In the genomic region with DNA sequence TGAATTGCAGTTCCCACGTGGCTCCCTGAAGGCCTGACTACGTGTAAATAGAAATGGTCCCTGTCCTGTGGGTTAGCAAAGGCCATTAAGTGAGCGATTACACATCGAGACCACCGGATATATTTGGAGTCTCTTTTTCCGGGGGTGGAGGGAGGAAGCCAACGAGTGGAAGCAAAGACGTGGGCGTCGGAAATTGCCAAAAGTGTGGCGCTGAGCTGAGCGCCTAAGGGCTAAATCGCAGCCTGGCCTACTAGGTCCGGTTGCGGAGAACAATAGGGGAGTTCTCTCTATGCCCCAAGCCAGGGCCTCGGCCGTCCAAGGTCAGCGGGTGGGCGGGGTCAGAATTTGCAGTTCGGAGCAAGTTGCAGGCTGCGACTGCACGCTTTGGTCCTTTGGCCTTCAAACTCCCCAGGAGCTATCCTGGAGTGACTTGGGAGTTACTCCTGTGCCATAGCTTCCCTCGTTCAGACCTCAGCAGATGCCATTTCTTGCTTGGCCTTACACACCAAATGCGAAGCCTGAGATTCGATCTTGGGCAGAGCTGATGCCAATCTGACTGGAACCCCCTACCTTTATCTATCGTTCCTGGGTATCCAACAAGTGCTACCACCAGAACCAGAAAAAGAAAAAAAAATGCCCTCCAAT, we compare ENCODE assay signal across 8 mouse cellular contexts. TPM values are rescaled to one million over a fixed set of nuclear protein-coding genes. Genes with fewer than 3 reads are reported as not detected.
DNase-seq lines count a peak whose midpoint lies in the region; ATAC-seq and TF ChIP-seq lines count a peak whose summit lies in the region.

No protein-coding gene starts in this region.

- WGBS in forebrain, embryonic 10.5 days = 2% methylated on average over 26 of the region's 26 CpGs
- 3% methylated on average over 26 of the region's 26 CpGs for WGBS in forebrain, embryonic 16.5 days
- 12% methylated on average over 26 of the region's 26 CpGs for WGBS in stomach, embryonic 14.5 days
- WGBS in stomach, postnatal 0 days = 35% methylated on average over 26 of the region's 26 CpGs
- 2% methylated on average over 26 of the region's 26 CpGs for WGBS in liver, embryonic 13.5 days (ENCODE audit: insufficient replicate concordance)

- no peaks in the 10 kb centered on the region for H3K36me3 ChIP-seq in forebrain, embryonic 10.5 days (replicated peaks)
- H3K36me3 ChIP-seq in forebrain, embryonic 16.5 days (ENCODE audit: control insufficient read depth, insufficient read depth) = no peaks in the 10 kb centered on the region
- no peaks in the 10 kb centered on the region for H3K36me3 ChIP-seq in stomach, embryonic 14.5 days (ENCODE audit: control insufficient read depth, insufficient read depth, low read length)
- H3K36me3 ChIP-seq in stomach, postnatal 0 days (ENCODE audit: control insufficient read depth, insufficient read depth, low read length) = no peaks in the 10 kb centered on the region
- no peaks in the 10 kb centered on the region for H3K36me3 ChIP-seq in liver, embryonic 13.5 days

- TF ChIP-seq EP300 in stomach, postnatal 0 days (optimal IDR thresholded peaks at IDR 0.05) = no peak

- H3K9ac ChIP-seq in forebrain, embryonic 16.5 days (replicated peaks; ENCODE audit: low read depth, low read length) = no peak overlapping the region
- no peak overlapping the region for H3K9ac ChIP-seq in stomach, embryonic 14.5 days (replicated peaks; ENCODE audit: low read depth, low read length)
- H3K9ac ChIP-seq in stomach, postnatal 0 days (ENCODE audit: low read length) = no peak overlapping the region
- no peak overlapping the region for H3K9ac ChIP-seq in liver, embryonic 13.5 days

- ATAC-seq in forebrain, embryonic 16.5 days = no peak
- ATAC-seq in stomach, embryonic 14.5 days (ENCODE audit: insufficient number of reproducible peaks, insufficient read depth, low FRiP score, low read depth) = no peak
- ATAC-seq in stomach, postnatal 0 days (ENCODE audit: low FRiP score, low TSS enrichment) = no peak
- no peak for ATAC-seq in liver, embryonic 13.5 days (ENCODE audit: low read depth)

- peaks cover 65% of the 10 kb centered on the region for H3K4me1 ChIP-seq in forebrain, embryonic 10.5 days
- H3K4me1 ChIP-seq in forebrain, embryonic 16.5 days (replicated peaks; ENCODE audit: control insufficient read depth, insufficient read depth, low read length) = peaks cover 49% of the 10 kb centered on the region
- H3K4me1 ChIP-seq in stomach, embryonic 14.5 days (ENCODE audit: control insufficient read depth, insufficient read depth, low read length) = peaks cover 17% of the 10 kb centered on the region; the same call in 1 of the 2 replicates
- H3K4me1 ChIP-seq in stomach, postnatal 0 days (replicated peaks; ENCODE audit: control insufficient read depth, insufficient read depth) = 0 out of 2 replicates have a peak, but pooled peaks cover 4% of the 10 kb centered on the region
- H3K4me1 ChIP-seq in liver, embryonic 13.5 days (replicated peaks) = peaks cover 39% of the 10 kb centered on the region

- H3K27ac ChIP-seq in forebrain, embryonic 10.5 days = no peak overlapping the region
- H3K27ac ChIP-seq in forebrain, embryonic 16.5 days (ENCODE audit: low read length) = no peak overlapping the region
- no peak overlapping the region for H3K27ac ChIP-seq in stomach, embryonic 14.5 days (ENCODE audit: low read length)
- no peak overlapping the region for H3K27ac ChIP-seq in stomach, postnatal 0 days (replicated peaks)
- no peak overlapping the region for H3K27ac ChIP-seq in liver, embryonic 13.5 days

- peaks cover 83% of the 10 kb centered on the region for H3K27me3 ChIP-seq in forebrain, embryonic 10.5 days (ENCODE audit: poor library complexity, severe bottlenecking)
- H3K27me3 ChIP-seq in forebrain, embryonic 16.5 days (replicated peaks; ENCODE audit: control insufficient read depth, insufficient read depth, low read length) = peaks cover 52% of the 10 kb centered on the region
- 0 out of 2 replicates have a peak, but pooled peaks cover 17% of the 10 kb centered on the region for H3K27me3 ChIP-seq in stomach, embryonic 14.5 days (ENCODE audit: control insufficient read depth, insufficient read depth, low read length)
- H3K27me3 ChIP-seq in stomach, postnatal 0 days (ENCODE audit: control insufficient read depth, insufficient read depth, low read length) = no peaks in the 10 kb centered on the region
- H3K27me3 ChIP-seq in liver, embryonic 13.5 days = peaks cover 81% of the 10 kb centered on the region

- H3K4me2 ChIP-seq in forebrain, embryonic 16.5 days (ENCODE audit: low read length) = no peak overlapping the region
- H3K4me2 ChIP-seq in stomach, embryonic 14.5 days (replicated peaks; ENCODE audit: low read depth, low read length) = 0 out of 2 replicates have a peak overlapping the region, but pooled peaks have one; percentile 67
- no peak overlapping the region for H3K4me2 ChIP-seq in stomach, postnatal 0 days (replicated peaks; ENCODE audit: low read depth)
- peak overlapping the region; percentile 60 for H3K4me2 ChIP-seq in liver, embryonic 13.5 days

- peak; percentile 48 for DNase-seq in forebrain, embryonic 10.5 days (ENCODE audit: extremely low spot score, low spot score)
- DNase-seq in stomach, postnatal 0 days (ENCODE audit: low spot score) = no peak
- peak; percentile 3 for DNase-seq in liver, embryonic 13.5 days
- peak; percentile 50 for DNase-seq in thymus, postnatal 4 days
- DNase-seq in layer of hippocampus, postnatal 36 days = no peak
- no peak for DNase-seq in right cerebral cortex, postnatal 4 days

- no peak for TF ChIP-seq CTCF in stomach, postnatal 0 days (IDR thresholded peaks at IDR 0.05; ENCODE audit: low read depth)

- H3K9me3 ChIP-seq in forebrain, embryonic 10.5 days = peaks cover 3% of the 10 kb centered on the region; the same call in 1 of the 2 replicates
- H3K9me3 ChIP-seq in forebrain, embryonic 16.5 days (ENCODE audit: control insufficient read depth, low read length) = no peaks in the 10 kb centered on the region
- no peaks in the 10 kb centered on the region for H3K9me3 ChIP-seq in stomach, embryonic 14.5 days (ENCODE audit: control insufficient read depth, low read depth, low read length)
- H3K9me3 ChIP-seq in stomach, postnatal 0 days (ENCODE audit: control insufficient read depth, low read length) = no peaks in the 10 kb centered on the region
- no peaks in the 10 kb centered on the region for H3K9me3 ChIP-seq in liver, embryonic 13.5 days (replicated peaks)

- H3K4me3 ChIP-seq in forebrain, embryonic 10.5 days = peak overlapping the region; percentile 69
- H3K4me3 ChIP-seq in forebrain, embryonic 16.5 days (replicated peaks; ENCODE audit: low read length) = no peak overlapping the region
- no peak overlapping the region for H3K4me3 ChIP-seq in stomach, embryonic 14.5 days (ENCODE audit: low read depth, low read length)
- H3K4me3 ChIP-seq in stomach, postnatal 0 days (ENCODE audit: low read depth, low read length) = no peak overlapping the region
- 0 out of 2 replicates have a peak overlapping the region, but pooled peaks have one; percentile 7 for H3K4me3 ChIP-seq in liver, embryonic 13.5 days (replicated peaks)

RNA-seq across cellular contexts. Expression of gene Hs3st3b1, which starts 2.3 kb away (rescaled TPM):
- 4.8 and 5.7 TPM in 2 replicates for polyA plus RNA-seq in forebrain, embryonic 10.5 days (2016; fragmentation: Nextera tagmentation; extraction: Ambion mirVana)
- polyA plus RNA-seq in forebrain, embryonic 16.5 days (2015; fragmentation: Nextera tagmentation; extraction: Ambion mirVana) = 3.9 and 4.5 TPM in 2 replicates
- 11.1 and 11.4 TPM in 2 replicates for polyA plus RNA-seq in stomach, embryonic 14.5 days (2014; fragmentation: Nextera tagmentation; extraction: Ambion mirVana)
- polyA plus RNA-seq in stomach, postnatal 0 days (2015; fragmentation: Nextera tagmentation; extraction: Ambion mirVana) = 6.9 and 8.3 TPM in 2 replicates
- 12.6 and 17.3 TPM in 2 replicates for polyA plus RNA-seq in liver, embryonic 13.5 days (2015; fragmentation: Nextera tagmentation; extraction: Ambion mirVana)
- total RNA-seq in layer of hippocampus, postnatal 36 days (2021) = under 1 TPM; 0.52 to 0.63 TPM

Comparison
In these comparisons a context has a peak if more than half of its experiments do, and no peak if none do; other contexts are left out.
1. H3K4me3 ChIP-seq: peak in forebrain, embryonic 10.5 days (single experiment) and liver, embryonic 13.5 days (single experiment); none in forebrain, embryonic 16.5 days (single experiment), stomach, embryonic 14.5 days (single experiment) and stomach, postnatal 0 days (single experiment).
2. H3K4me2 ChIP-seq: peak in stomach, embryonic 14.5 days (single experiment) and liver, embryonic 13.5 days (single experiment); none in forebrain, embryonic 16.5 days (single experiment) and stomach, postnatal 0 days (single experiment).
3. DNase-seq: peak in forebrain, embryonic 10.5 days (single experiment), liver, embryonic 13.5 days (single experiment) and thymus, postnatal 4 days (single experiment); none in stomach, postnatal 0 days (single experiment), layer of hippocampus, postnatal 36 days (0 of 2) and right cerebral cortex, postnatal 4 days (single experiment).